Mouse (Mus musculus): Measurements from ENCODE around the gene A830018L16Rik. TPM values are rescaled to one million over a fixed set of nuclear protein-coding genes. Genes with fewer than 3 reads are reported as not detected.

Gene A830018L16Rik
- polyA plus RNA-seq (2015; fragmentation: Nextera tagmentation; extraction: Ambion mirVana): 10.5 and 10.7 TPM in 2 replicates

DNA sequence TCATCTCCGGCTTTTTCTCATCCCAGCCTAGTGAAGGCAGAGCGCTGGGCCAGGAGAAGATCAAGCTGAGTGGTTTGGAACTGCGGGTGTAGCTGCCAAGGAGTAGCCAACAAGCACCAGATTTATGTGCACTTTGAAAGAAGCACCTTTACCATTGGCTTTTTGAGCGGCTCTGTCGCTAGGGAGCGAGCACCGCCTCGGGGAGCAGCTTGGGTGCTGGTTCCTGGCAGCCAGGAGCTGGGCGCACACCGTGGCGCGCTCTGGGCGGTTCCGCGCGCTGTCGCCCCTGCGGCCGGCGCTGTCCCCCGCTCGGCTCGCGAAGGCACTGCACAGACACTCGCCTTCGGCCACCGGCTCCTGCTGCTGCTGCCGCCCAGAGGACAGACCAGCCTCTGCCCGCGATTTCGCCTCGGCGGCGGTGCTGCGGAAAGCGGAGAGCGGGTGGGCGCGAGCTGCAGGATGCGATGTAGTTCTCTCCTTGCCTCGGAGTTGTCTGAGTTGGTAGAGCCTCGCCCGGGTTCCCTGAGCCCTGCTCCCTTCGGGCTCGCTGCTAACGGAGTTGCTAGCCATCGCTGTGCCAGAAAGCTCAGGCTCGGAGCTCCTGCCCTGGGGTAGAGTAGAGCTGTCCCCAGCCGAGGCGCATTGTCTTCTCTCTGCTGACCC, at the start of gene A830018L16Rik:
A830018L16Rik (plus strand) TSS at position 212 of the 663 bp plus-strand sequence.
- H3K27ac ChIP-seq: peak within 1 kb of the TSS; percentile 67
- peak within 1 kb of the TSS; percentile 73 for H3K4me2 ChIP-seq
- peak; percentile 99 for ATAC-seq (replicated peaks)
- no peaks in the 10 kb centered on the region for H3K9me3 ChIP-seq
- 0 out of 2 replicates have a peak, but pooled peaks cover 7% of the 10 kb centered on the region for H3K27me3 ChIP-seq (replicated peaks)
- H3K4me3 ChIP-seq: peak within 1 kb of the TSS; percentile 54
- peaks cover 6% of the 10 kb centered on the region; the same call in 1 of the 2 replicates for H3K4me1 ChIP-seq
- WGBS: under 1% methylated on average over 50 of the region's 50 CpGs
- peak within 1 kb of the TSS; percentile 57 for H3K9ac ChIP-seq
- no peaks in the 10 kb centered on the region for H3K36me3 ChIP-seq (replicated peaks)

GRCm38 (mm10) chr1:11385846-11386245, 28.1 kb upstream of the A830018L16Rik start:
- no peak for ATAC-seq (replicated peaks)
- 69% methylated on average over 3 of the region's 3 CpGs for WGBS
- Histone ChIP-seq H3K9me3 (no peaks in the 10 kb centered on the region), H3K9ac (no peak overlapping the region), H3K4me2 (no peak overlapping the region), H3K36me3 (replicated peaks) (no peaks in the 10 kb centered on the region), H3K4me3 (no peak overlapping the region), H3K27ac (no peak overlapping the region), H3K4me1 (no peaks in the 10 kb centered on the region), H3K27me3 (replicated peaks) (no peaks in the 10 kb centered on the region)

GRCm38 (mm10) chr1:11395408-11395807, 18.5 kb upstream of the A830018L16Rik start:
- H3K4me1 ChIP-seq: no peaks in the 10 kb centered on the region
- 47% methylated on average over 4 of the region's 4 CpGs for WGBS
- H3K36me3 ChIP-seq (replicated peaks): no peaks in the 10 kb centered on the region
- no peak overlapping the region for H3K4me3 ChIP-seq
- H3K27ac ChIP-seq: no peak overlapping the region
- H3K4me2 ChIP-seq: no peak overlapping the region
- ATAC-seq (replicated peaks): no peak
- no peak overlapping the region for H3K9ac ChIP-seq
- no peaks in the 10 kb centered on the region for H3K9me3 ChIP-seq
- no peaks in the 10 kb centered on the region for H3K27me3 ChIP-seq (replicated peaks)

GRCm38 (mm10) chr1:11395996-11396736, 17.7 kb upstream of the A830018L16Rik start:
- Histone ChIP-seq H3K9ac (no peak overlapping the region), H3K4me2 (no peak overlapping the region), H3K9me3 (no peaks in the 10 kb centered on the region), H3K27me3 (replicated peaks) (no peaks in the 10 kb centered on the region), H3K4me1 (no peaks in the 10 kb centered on the region), H3K4me3 (no peak overlapping the region), H3K36me3 (replicated peaks) (no peaks in the 10 kb centered on the region), H3K27ac (no peak overlapping the region)
- no peak for ATAC-seq (replicated peaks)
- WGBS: 95% methylated on average over 2 of the region's 2 CpGs

- H3K9me3 ChIP-seq: no peaks in the 10 kb centered on the region
- no peak overlapping the region for H3K27ac ChIP-seq
- WGBS: 48% methylated on average over 2 of the region's 2 CpGs
- ATAC-seq (replicated peaks): no peak
- no peak overlapping the region for H3K4me3 ChIP-seq
- no peak overlapping the region for H3K9ac ChIP-seq
- no peaks in the 10 kb centered on the region for H3K36me3 ChIP-seq (replicated peaks)
- H3K4me2 ChIP-seq: no peak overlapping the region
- H3K27me3 ChIP-seq (replicated peaks): no peaks in the 10 kb centered on the region
- no peaks in the 10 kb centered on the region for H3K4me1 ChIP-seq
Observed at GRCm38 (mm10) chr1:11401159-11401558, 12.7 kb upstream of the A830018L16Rik start.

DNA sequence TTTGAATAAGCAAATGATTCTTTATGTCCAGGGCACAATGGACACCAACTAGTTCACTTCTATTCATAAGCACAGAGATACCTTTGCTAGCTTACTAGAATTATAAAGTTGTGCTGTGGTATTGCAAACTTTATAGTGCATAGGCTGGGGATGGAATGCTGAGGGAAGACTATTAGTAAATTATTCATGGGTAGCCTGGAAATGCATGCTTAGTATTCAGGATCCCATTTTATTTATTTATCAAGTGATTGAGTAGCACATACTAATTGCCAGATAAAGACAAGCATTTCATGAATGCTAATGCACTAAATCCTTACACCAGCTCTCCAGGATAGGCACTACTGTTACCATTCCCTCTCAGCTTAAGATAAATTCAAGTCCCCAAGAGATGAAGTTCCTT, 8.4 kb upstream of the A830018L16Rik start:
- Histone ChIP-seq H3K36me3 (replicated peaks) (no peaks in the 10 kb centered on the region), H3K4me1 (no peaks in the 10 kb centered on the region), H3K27ac (no peak overlapping the region), H3K27me3 (replicated peaks) (no peaks in the 10 kb centered on the region), H3K9ac (no peak overlapping the region), H3K4me3 (no peak overlapping the region), H3K9me3 (no peaks in the 10 kb centered on the region), H3K4me2 (no peak overlapping the region)
- peak; percentile 65; the same call in 1 of the 2 replicates for ATAC-seq (replicated peaks)

- H3K4me2 ChIP-seq: no peak overlapping the region
- no peak overlapping the region for H3K4me3 ChIP-seq
- no peaks in the 10 kb centered on the region for H3K9me3 ChIP-seq
- H3K4me1 ChIP-seq: no peaks in the 10 kb centered on the region
- H3K9ac ChIP-seq: no peak overlapping the region
- H3K27ac ChIP-seq: no peak overlapping the region
- no peaks in the 10 kb centered on the region for H3K36me3 ChIP-seq (replicated peaks)
- H3K27me3 ChIP-seq (replicated peaks): no peaks in the 10 kb centered on the region
- ATAC-seq (replicated peaks): 0 out of 2 replicates have a peak, but pooled peaks have one; percentile 50
- 83% methylated on average over 3 of the region's 3 CpGs for WGBS
Observed at GRCm38 (mm10) chr1:11406026-11406425, 7.9 kb upstream of the A830018L16Rik start.

DNA sequence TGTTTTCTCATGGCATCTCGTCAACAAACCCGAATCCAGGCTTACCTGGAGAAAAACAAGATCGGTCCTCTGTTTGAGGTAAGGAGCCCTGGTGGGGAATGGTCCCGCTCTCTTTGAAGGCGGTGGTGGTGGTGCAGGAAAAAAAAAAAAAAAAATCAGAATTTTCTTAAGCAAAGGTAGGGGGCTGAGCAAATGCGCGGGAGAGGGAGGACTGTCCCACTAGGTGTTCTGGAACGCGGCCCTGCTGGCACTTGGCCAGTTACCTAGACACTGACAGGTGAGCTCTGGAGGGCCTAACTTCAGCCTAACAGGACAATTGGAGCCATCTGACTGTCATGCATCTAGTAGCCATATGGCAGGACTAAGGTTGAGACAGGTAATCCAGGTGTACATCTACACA, 655 bp downstream of the A830018L16Rik start:
- WGBS: 4% methylated on average over 9 of the region's 9 CpGs
- peak; percentile 59 for ATAC-seq (replicated peaks)
- peak overlapping the region; percentile 67 for H3K27ac ChIP-seq

DNA sequence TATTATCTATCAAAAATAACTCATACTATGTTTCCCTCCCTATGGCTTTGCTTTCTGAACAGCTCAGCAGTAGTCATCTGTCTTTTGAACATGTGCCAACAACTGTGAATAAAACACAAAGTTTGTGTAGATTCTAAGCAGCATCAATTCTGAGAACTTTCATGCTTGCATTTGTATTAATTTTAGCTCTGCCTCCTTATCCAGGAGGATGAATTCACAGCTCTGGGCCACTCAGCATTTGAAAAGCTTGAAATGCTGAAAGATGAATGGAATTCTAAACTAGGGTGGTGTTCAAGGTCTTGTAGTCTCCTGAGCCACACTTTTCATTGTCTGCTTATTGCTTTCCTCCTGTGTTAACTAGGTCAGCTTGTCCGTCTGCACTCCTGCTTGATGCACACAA, 13.4 kb downstream of the A830018L16Rik start:
- H3K36me3 ChIP-seq (replicated peaks): no peaks in the 10 kb centered on the region
- H3K4me3 ChIP-seq: no peak overlapping the region
- no peaks in the 10 kb centered on the region for H3K27me3 ChIP-seq (replicated peaks)
- WGBS: 70% methylated on average over 1 of the region's 1 CpGs
- H3K9ac ChIP-seq: no peak overlapping the region
- no peak overlapping the region for H3K27ac ChIP-seq
- no peak overlapping the region for H3K4me2 ChIP-seq
- no peaks in the 10 kb centered on the region for H3K9me3 ChIP-seq
- no peaks in the 10 kb centered on the region for H3K4me1 ChIP-seq
- no peak for ATAC-seq (replicated peaks)

More for the DNA sequence above, 655 bp downstream of the A830018L16Rik start:
- Histone ChIP-seq H3K4me1 (peaks cover 6% of the 10 kb centered on the region; the same call in 1 of the 2 replicates), H3K9ac (peak overlapping the region; percentile 57), H3K27me3 (replicated peaks) (0 out of 2 replicates have a peak, but pooled peaks cover 7% of the 10 kb centered on the region), H3K9me3 (no peaks in the 10 kb centered on the region), H3K4me3 (peak overlapping the region; percentile 54), H3K4me2 (peak overlapping the region; percentile 73), H3K36me3 (replicated peaks) (no peaks in the 10 kb centered on the region)

- H3K4me2 ChIP-seq: no peak overlapping the region
- H3K9ac ChIP-seq: no peak overlapping the region
- WGBS: 86% methylated on average over 1 of the region's 1 CpGs
- no peaks in the 10 kb centered on the region for H3K9me3 ChIP-seq
- ATAC-seq (replicated peaks): no peak
- H3K4me3 ChIP-seq: no peak overlapping the region
- no peaks in the 10 kb centered on the region for H3K27me3 ChIP-seq (replicated peaks)
- H3K36me3 ChIP-seq (replicated peaks): no peaks in the 10 kb centered on the region
- H3K4me1 ChIP-seq: no peaks in the 10 kb centered on the region
- no peak overlapping the region for H3K27ac ChIP-seq
Observed at GRCm38 (mm10) chr1:11458353-11458752, 44.4 kb downstream of the A830018L16Rik start.

DNA sequence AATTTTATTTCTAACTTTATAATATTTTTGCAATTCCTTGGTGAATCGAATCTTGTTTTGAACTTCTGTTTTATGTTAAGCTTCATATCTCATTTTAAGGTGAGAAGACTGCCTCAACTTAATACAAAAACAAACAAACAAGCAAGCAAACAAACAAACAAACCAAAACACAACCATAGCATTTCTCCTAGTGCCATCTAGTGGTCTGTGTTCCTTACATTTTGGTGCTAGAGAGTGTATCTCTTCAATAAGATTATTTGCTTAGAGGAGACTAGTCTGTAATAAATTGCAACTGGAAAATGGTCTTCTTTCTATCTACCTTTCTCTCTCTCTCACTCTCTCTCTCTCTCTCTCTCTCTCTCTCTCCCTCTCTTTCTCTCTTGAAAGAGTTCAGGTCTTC, 52.4 kb downstream of the A830018L16Rik start:
- no peak overlapping the region for H3K9ac ChIP-seq
- no peak overlapping the region for H3K4me3 ChIP-seq
- no peaks in the 10 kb centered on the region for H3K36me3 ChIP-seq (replicated peaks)
- 72% methylated on average over 1 of the region's 1 CpGs for WGBS
- H3K4me2 ChIP-seq: no peak overlapping the region
- H3K9me3 ChIP-seq: no peaks in the 10 kb centered on the region
- no peak overlapping the region for H3K27ac ChIP-seq
- H3K27me3 ChIP-seq (replicated peaks): no peaks in the 10 kb centered on the region
- ATAC-seq (replicated peaks): no peak
- H3K4me1 ChIP-seq: no peaks in the 10 kb centered on the region

GRCm38 (mm10) chr1:11467065-11467643, 53.2 kb downstream of the A830018L16Rik start:
- H3K9ac ChIP-seq: no peak overlapping the region
- H3K4me1 ChIP-seq: no peaks in the 10 kb centered on the region
- H3K9me3 ChIP-seq: no peaks in the 10 kb centered on the region
- no peak overlapping the region for H3K4me3 ChIP-seq
- H3K27me3 ChIP-seq (replicated peaks): no peaks in the 10 kb centered on the region
- H3K4me2 ChIP-seq: no peak overlapping the region
- ATAC-seq (replicated peaks): no peak
- 35% methylated on average over 5 of the region's 5 CpGs for WGBS
- no peak overlapping the region for H3K27ac ChIP-seq
- H3K36me3 ChIP-seq (replicated peaks): no peaks in the 10 kb centered on the region

Data from midbrain, embryonic 15.5 days (tissue).